Mouse (Mus musculus) C2C12 (cell line): ENCODE data around the gene Mrpl21.

ENCODE experiments used
- CTCF ChIP-seq: IDR thresholded peaks from one replicate; pipeline ENCODE4 v1.5.1; 2011; ENCODE audit not compliant: control insufficient read depth, insufficient read depth, insufficient read length
- FOSL1 ChIP-seq: IDR thresholded peaks from one replicate; pipeline ENCODE4 v1.8.0; 2011; ENCODE audit warnings: mild to moderate bottlenecking, low read length; ENCODE audit not compliant: poor library complexity, insufficient read depth, severe bottlenecking
- MAX ChIP-seq: IDR thresholded peaks from one replicate; pipeline ENCODE4 v1.6.1; 2011; ENCODE audit warnings: mild to moderate bottlenecking, control low read depth
- MYOD1 ChIP-seq: IDR thresholded peaks from one replicate; pipeline ENCODE4 v1.6.1; 2011; ENCODE audit warnings: low read depth; ENCODE audit not compliant: control insufficient read depth, insufficient read length
- MYOG ChIP-seq: IDR thresholded peaks from one replicate; pipeline ENCODE4 v1.6.1; 2011; ENCODE audit not compliant: control insufficient read depth, insufficient read length; ENCODE audit errors: extremely low read depth
- USF1 ChIP-seq: IDR thresholded peaks from one replicate; pipeline ENCODE4 v1.6.1; 2011; ENCODE audit warnings: low read depth, mild to moderate bottlenecking, control low read depth, moderate library complexity

DNA sequence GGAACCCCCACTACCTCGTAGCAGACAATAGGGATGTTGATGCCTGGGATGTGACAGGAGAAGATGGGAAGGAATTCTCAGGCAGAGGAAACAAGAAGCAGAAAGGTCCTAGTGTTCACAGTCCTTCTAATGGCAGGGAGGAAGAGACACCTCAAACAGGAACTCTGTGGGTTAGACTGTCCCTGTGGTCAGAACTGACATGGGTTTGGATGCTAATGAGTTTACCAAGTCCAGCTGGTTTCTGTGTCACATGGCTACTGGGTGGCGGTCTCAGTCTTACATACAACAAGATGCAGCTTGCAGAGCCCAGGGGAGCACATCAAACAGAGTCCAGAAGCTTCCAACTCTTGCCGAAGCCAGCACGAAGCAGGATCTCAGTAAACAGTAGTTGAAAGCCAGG lies 21.3 kb downstream of the Mrpl21 start:
- TF ChIP-seq CTCF (no peak), USF1 (no peak), MAX (no peak), MYOG (no peak), FOSL1 (no peak), MYOD1 (no peak)
